Mouse (Mus musculus) MEL (cell line): ENCODE data around the gene Glul.

Source experiments
- BHLHE40 ChIP-seq: IDR thresholded peaks from 2 replicates; pipeline ENCODE4 v1.6.1; 2012; ENCODE audit warnings: low read depth, mild to moderate bottlenecking, inconsistent platforms, low read length, improper control_type of control experiment, borderline replicate concordance
- EP300 ChIP-seq, 2 experiments: IDR thresholded peaks; 2 replicates each; pipeline ENCODE4 v1.6.1; 2011; ENCODE audit warnings: improper control_type of control experiment in 2 of 2, low read length in 2 of 2, low read depth in 1 of 2, mild to moderate bottlenecking in 1 of 2
- ETS1 ChIP-seq: IDR thresholded peaks from 2 replicates; pipeline ENCODE4 v1.6.1; 2012; ENCODE audit warnings: low read depth, mild to moderate bottlenecking, inconsistent platforms, low read length, improper control_type of control experiment, moderate library complexity
- GATA1 ChIP-seq: IDR thresholded peaks from 2 replicates; pipeline ENCODE4 v1.6.1; 2011; ENCODE audit warnings: low read depth, low read length, improper control_type of control experiment
- KAT2A ChIP-seq: conservative IDR thresholded peaks from 2 replicates; pipeline ENCODE4 v1.6.1; 2012; ENCODE audit warnings: low read depth, low read length, improper control_type of control experiment, inconsistent platforms
- RAD21 ChIP-seq: IDR thresholded peaks from 2 replicates; pipeline ENCODE4 v1.6.1; 2011; ENCODE audit warnings: mild to moderate bottlenecking, low read depth, low read length, improper control_type of control experiment
- ZMIZ1 ChIP-seq: IDR thresholded peaks from 2 replicates; pipeline ENCODE4 v1.6.1; 2012; ENCODE audit warnings: low read depth, mild to moderate bottlenecking, inconsistent platforms, low read length, improper control_type of control experiment, moderate library complexity
- ZNF384 ChIP-seq: IDR thresholded peaks from 2 replicates; pipeline ENCODE4 v1.6.1; 2012; ENCODE audit warnings: low read depth, mild to moderate bottlenecking, inconsistent platforms, low read length, improper control_type of control experiment

GRCm38 (mm10) chr1:153957850-153958249 is 58.1 kb downstream of the Glul start:
- TF ChIP-seq EP300 (IDR thresholded peaks at IDR 0.05; ENCODE audit: low read depth in 1 of 2, low read length in 2 of 2): no peak
- TF ChIP-seq ZMIZ1: no peak
- no peak for TF ChIP-seq KAT2A
- TF ChIP-seq RAD21: no peak
- TF ChIP-seq GATA1: no peak
- TF ChIP-seq BHLHE40: no peak
- no peak for TF ChIP-seq ETS1
- no peak for TF ChIP-seq ZNF384
